In the genomic region with DNA sequence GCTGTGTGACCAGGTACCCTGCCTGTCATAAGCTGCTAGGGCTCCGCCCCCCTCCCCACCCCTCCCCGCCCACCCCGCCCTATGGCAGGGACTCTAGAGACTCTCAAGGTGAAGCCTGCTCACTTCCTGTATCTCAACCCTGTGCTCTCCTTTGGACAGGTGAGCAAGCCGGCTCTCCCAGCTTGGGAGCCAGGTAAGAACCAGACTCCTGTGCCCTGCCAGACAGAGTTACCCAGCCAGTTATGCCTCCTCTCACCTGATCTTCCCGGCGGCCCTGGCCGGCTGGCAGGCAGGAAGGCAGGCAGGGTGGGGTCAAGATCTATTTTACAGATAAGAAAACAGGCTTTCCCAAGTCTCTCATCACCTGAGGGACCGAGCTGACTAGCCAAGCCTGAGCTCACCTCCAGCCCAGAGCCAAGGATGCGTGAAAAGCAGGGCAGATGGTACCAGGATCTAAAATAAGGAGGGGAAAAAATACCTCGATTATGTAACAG, we compare ENCODE assay signal across 8 mouse cellular contexts. TPM values are rescaled to one million over a fixed set of nuclear protein-coding genes. Genes with fewer than 3 reads are reported as not detected.
DNase-seq lines count a peak whose midpoint lies in the region; ATAC-seq and TF ChIP-seq lines count a peak whose summit lies in the region.

No protein-coding gene starts in this region.

- peaks cover 26% of the 10 kb centered on the region for H3K4me1 ChIP-seq in heart, embryonic 13.5 days
- H3K4me1 ChIP-seq in heart, adult 2 months (ENCODE audit: control insufficient read depth, insufficient read depth, low read length): no peaks in the 10 kb centered on the region
- peaks cover 5% of the 10 kb centered on the region; the same call in 1 of the 2 replicates for H3K4me1 ChIP-seq in kidney, postnatal 0 days (replicated peaks; ENCODE audit: insufficient read depth, low read length)

- no peaks in the 10 kb centered on the region for H3K79me2 ChIP-seq in heart, adult 2 months (replicated peaks; ENCODE audit: control insufficient read depth, insufficient read depth, low read length)

- no peaks in the 10 kb centered on the region for H3K36me3 ChIP-seq in heart, embryonic 13.5 days
- no peaks in the 10 kb centered on the region for H3K36me3 ChIP-seq in heart, adult 2 months (ENCODE audit: control insufficient read depth, insufficient read depth, low read length)
- H3K36me3 ChIP-seq in kidney, postnatal 0 days (ENCODE audit: insufficient read depth, low read length): no peaks in the 10 kb centered on the region

- peaks cover 16% of the 10 kb centered on the region for H3K27me3 ChIP-seq in heart, embryonic 13.5 days (replicated peaks)
- H3K27me3 ChIP-seq in heart, adult 2 months (ENCODE audit: control insufficient read depth, insufficient read depth, low read length): no peaks in the 10 kb centered on the region
- H3K27me3 ChIP-seq in kidney, postnatal 0 days (ENCODE audit: insufficient read depth, low read length): no peaks in the 10 kb centered on the region

- intact Hi-C loops in heart, adult 2 months (cut with DNase I): loop anchor here (5.0 kb wide), 2 partner anchors 262 to 457 kb away; no protein-coding TSS in a partner anchor
- intact Hi-C loops in heart, postnatal 36 days (cut with DNase I): loop anchor here (5.0 kb wide), 2 partner anchors 262 to 457 kb away; no protein-coding TSS in a partner anchor

- H3K9me3 ChIP-seq in heart, embryonic 13.5 days: no peaks in the 10 kb centered on the region
- H3K9me3 ChIP-seq in kidney, postnatal 0 days (replicated peaks; ENCODE audit: low read length): no peaks in the 10 kb centered on the region

- H3K27ac ChIP-seq in heart, embryonic 13.5 days (replicated peaks): no peak overlapping the region
- H3K27ac ChIP-seq in heart, adult 2 months: no peak overlapping the region
- H3K27ac ChIP-seq in kidney, postnatal 0 days: peak overlapping the region; percentile 5; the same call in 1 of the 2 replicates

- H3K4me2 ChIP-seq in heart, embryonic 13.5 days: peak overlapping the region; percentile 16; the same call in 1 of the 2 replicates
- no peak overlapping the region for H3K4me2 ChIP-seq in kidney, postnatal 0 days (ENCODE audit: low read length)

- no peak for DNase-seq in heart, adult 2 months
- DNase-seq in cerebellum, postnatal 10 days: peak; percentile 72 to 75
- peak; percentile 33 for DNase-seq in kidney, postnatal 0 days (ENCODE audit: low spot score)
- DNase-seq in lung, postnatal 36 days: peak; percentile 78
- no peak for DNase-seq in thymus, postnatal 36 days
- DNase-seq in heart, postnatal 36 days: no peak
- no peak for DNase-seq in thymus, postnatal 4 days

- TF ChIP-seq POLR2A in heart, adult 2 months (IDR thresholded peaks at IDR 0.05; ENCODE audit: insufficient read depth, low read depth, low read length): no peak

- 22% methylated on average over 10 of the region's 10 CpGs for WGBS in heart, embryonic 13.5 days
- WGBS in heart, adult 2 months: 37% methylated on average over 10 of the region's 10 CpGs
- WGBS in kidney, postnatal 0 days: 28% methylated on average over 10 of the region's 10 CpGs

- no peak overlapping the region for H3K4me3 ChIP-seq in heart, embryonic 13.5 days
- no peak overlapping the region for H3K4me3 ChIP-seq in heart, adult 2 months
- no peak overlapping the region for H3K4me3 ChIP-seq in kidney, postnatal 0 days (replicated peaks; ENCODE audit: low read depth, low read length)

- TF ChIP-seq EP300 in heart, adult 2 months (IDR thresholded peaks at IDR 0.05; ENCODE audit: insufficient read depth, low read depth, low read length): no peak

- no peak overlapping the region; the same call in 1 of the 2 replicates for H3K9ac ChIP-seq in heart, embryonic 13.5 days
- no peak overlapping the region for H3K9ac ChIP-seq in heart, adult 2 months (ENCODE audit: low read depth, low read length)
- H3K9ac ChIP-seq in kidney, postnatal 0 days (ENCODE audit: low read depth, low read length): no peak overlapping the region

- no peak for ATAC-seq in heart, embryonic 13.5 days (ENCODE audit: extremely low read depth, insufficient number of reproducible peaks, low FRiP score, low TSS enrichment)
- ATAC-seq in kidney, postnatal 0 days (replicated peaks; ENCODE audit: low FRiP score, low read depth): peak; percentile 79

- no peak for TF ChIP-seq CTCF in heart, adult 2 months (IDR thresholded peaks at IDR 0.05)
- no peak for TF ChIP-seq CTCF in kidney, postnatal 0 days (IDR thresholded peaks at IDR 0.05; ENCODE audit: low read depth)

RNA-seq across cellular contexts. Expression of a gene that starts 37.9 kb away (rescaled TPM):
- polyA plus RNA-seq in heart, embryonic 13.5 days (2015; fragmentation: Nextera tagmentation; extraction: Ambion mirVana): 9.7 and 10.8 TPM in 2 replicates
- total RNA-seq in heart, adult 2 months (2021): 100 to 1,000 TPM; 134 to 159 TPM
- 23.3 and 61.3 TPM in 2 replicates for polyA plus RNA-seq in heart, adult 2 months (2012; rRNA removed)
- 79.7 and 88.8 TPM in 2 replicates for polyA plus RNA-seq in kidney, postnatal 0 days (2015; fragmentation: Nextera tagmentation; extraction: Ambion mirVana)
- total RNA-seq in heart, postnatal 36 days (2021): 10 to 100 TPM in 1 of 2 experiments, 1 to 10 TPM in 1; 7.0 to 42.5 TPM

Comparison
In these comparisons a context has a peak if more than half of its experiments do, and no peak if none do; other contexts are left out.
1. DNase-seq: peak in cerebellum, postnatal 10 days (2 of 2), kidney, postnatal 0 days (single experiment) and lung, postnatal 36 days (single experiment); none in heart, adult 2 months (0 of 2), thymus, postnatal 36 days (0 of 2), heart, postnatal 36 days (0 of 2) and thymus, postnatal 4 days (single experiment).